Mouse (Mus musculus): ENCODE data around the gene Krt9.
"Not testable (repeated sequence)": the region's sequence is repeated elsewhere in the genome, so short reads cannot be mapped to it uniquely, and the experiment has no call there.

The Krt9 gene

GRCm38 (mm10) chr11:100192992-100193391 is at the start of gene Krt9:
TSS of gene Krt9 (minus strand) at chr11:100193246.
- DNase-seq (ENCODE audit: extremely low read depth, insufficient read length, low spot score): no peak

GRCm38 (mm10) chr11:100240272-100240671 is 47.2 kb upstream of the Krt9 start:
- DNase-seq (ENCODE audit: extremely low read depth, insufficient read length, low spot score): not testable (repeated sequence)

GRCm38 (mm10) chr11:100221741-100222140 is 28.7 kb upstream of the Krt9 start:
- no peak for DNase-seq (ENCODE audit: extremely low read depth, insufficient read length, low spot score)

GRCm38 (mm10) chr11:100219304-100219703 is 26.3 kb upstream of the Krt9 start:
- DNase-seq (ENCODE audit: extremely low read depth, insufficient read length, low spot score): no peak

GRCm38 (mm10) chr11:100208542-100208941 is 15.5 kb upstream of the Krt9 start:
- no peak for DNase-seq (ENCODE audit: extremely low read depth, insufficient read length, low spot score)

- peak; percentile 72 for DNase-seq (ENCODE audit: extremely low read depth, insufficient read length, low spot score)
These were observed 14.5 kb upstream of the Krt9 start, which contains the start of gene Krt14 for GRCm38 (mm10) chr11:100207498-100207897. TSS of gene Krt14 (minus strand) at chr11:100207548.

GRCm38 (mm10) chr11:100203448-100203847 is 10.4 kb upstream of the Krt9 start:
- no peak for DNase-seq (ENCODE audit: extremely low read depth, insufficient read length, low spot score)

GRCm38 (mm10) chr11:100202906-100203305 is 9.9 kb upstream of the Krt9 start:
- DNase-seq (ENCODE audit: extremely low read depth, insufficient read length, low spot score): no peak

GRCm38 (mm10) chr11:100200104-100200820 is 7.2 kb upstream of the Krt9 start:
- DNase-seq (ENCODE audit: extremely low read depth, insufficient read length, low spot score): no peak

GRCm38 (mm10) chr11:100198666-100199065 is 5.6 kb upstream of the Krt9 start:
- DNase-seq (ENCODE audit: extremely low read depth, insufficient read length, low spot score): peak; percentile 75

GRCm38 (mm10) chr11:100191820-100192219 is 1.2 kb downstream of the Krt9 start:
- no peak for DNase-seq (ENCODE audit: extremely low read depth, insufficient read length, low spot score)

GRCm38 (mm10) chr11:100186736-100187135 is 6.3 kb downstream of the Krt9 start:
- DNase-seq (ENCODE audit: extremely low read depth, insufficient read length, low spot score): no peak

GRCm38 (mm10) chr11:100181725-100182124 is 11.3 kb downstream of the Krt9 start:
- no peak for DNase-seq (ENCODE audit: extremely low read depth, insufficient read length, low spot score)

GRCm38 (mm10) chr11:100179260-100179659 is 13.8 kb downstream of the Krt9 start:
- DNase-seq (ENCODE audit: extremely low read depth, insufficient read length, low spot score): no peak

GRCm38 (mm10) chr11:100178307-100178706 is 14.7 kb downstream of the Krt9 start:
- DNase-seq (ENCODE audit: extremely low read depth, insufficient read length, low spot score): no peak

GRCm38 (mm10) chr11:100176791-100177190 is 16.3 kb downstream of the Krt9 start:
- no peak for DNase-seq (ENCODE audit: extremely low read depth, insufficient read length, low spot score)

- DNase-seq (ENCODE audit: extremely low read depth, insufficient read length, low spot score): peak; percentile 62
These were observed 24.0 kb downstream of the Krt9 start for GRCm38 (mm10) chr11:100168765-100169762.

GRCm38 (mm10) chr11:100168071-100168470 is 25.0 kb downstream of the Krt9 start:
- peak; percentile 29 for DNase-seq (ENCODE audit: extremely low read depth, insufficient read length, low spot score)

GRCm38 (mm10) chr11:100164392-100164791 is 28.7 kb downstream of the Krt9 start:
- DNase-seq (ENCODE audit: extremely low read depth, insufficient read length, low spot score): no peak

GRCm38 (mm10) chr11:100157908-100158477 is 35.1 kb downstream of the Krt9 start:
- no peak for DNase-seq (ENCODE audit: extremely low read depth, insufficient read length, low spot score)

- DNase-seq (ENCODE audit: extremely low read depth, insufficient read length, low spot score): no peak
These were observed 35.7 kb downstream of the Krt9 start for GRCm38 (mm10) chr11:100157331-100157730.

All from 3134 (cell line).